Mouse (Mus musculus) spleen, postnatal 10 days (tissue): Measurements from ENCODE around the gene Sept5.

Experiments used
- DNase-seq, 2 experiments: peaks; one replicate each; pipeline ENCODE4 v3.0.0; 2021 to 2022; ENCODE audit warnings: low spot score in 2 of 2

Gene Sept5

DNA sequence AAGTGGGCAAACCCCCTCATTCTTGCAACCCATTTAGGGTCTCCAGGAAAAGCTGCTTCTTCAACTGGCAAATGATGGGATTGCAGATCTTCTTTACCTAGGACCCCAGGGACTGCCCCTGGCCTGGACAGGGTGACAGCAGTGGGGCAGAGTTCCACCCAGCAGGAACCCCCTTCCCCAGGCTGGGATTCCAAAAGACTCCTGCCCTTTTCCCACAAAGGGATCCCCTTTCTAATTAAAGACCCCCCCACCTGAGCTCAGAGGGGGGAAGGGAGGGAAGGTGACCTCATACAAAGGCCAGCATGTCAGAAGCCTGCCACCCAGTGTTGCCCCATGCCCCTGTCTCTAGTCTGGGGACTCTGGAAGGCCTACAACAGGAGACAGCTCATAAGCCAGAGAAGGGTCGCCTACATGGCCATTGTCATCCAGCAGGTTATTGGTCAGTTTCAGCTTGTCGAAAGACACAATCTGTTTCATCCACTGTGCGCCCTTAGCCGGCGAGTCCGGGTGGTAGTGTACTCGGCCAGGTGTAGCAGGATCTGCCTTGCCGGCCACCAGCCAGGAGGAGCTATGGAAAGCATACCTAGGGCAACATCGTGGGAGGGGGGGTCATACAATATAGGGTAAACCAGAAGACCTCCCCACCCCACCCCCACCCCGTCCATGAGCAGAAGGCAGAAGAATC is 45.9 kb downstream of the Sept5 start:
- no peak for DNase-seq

DNA sequence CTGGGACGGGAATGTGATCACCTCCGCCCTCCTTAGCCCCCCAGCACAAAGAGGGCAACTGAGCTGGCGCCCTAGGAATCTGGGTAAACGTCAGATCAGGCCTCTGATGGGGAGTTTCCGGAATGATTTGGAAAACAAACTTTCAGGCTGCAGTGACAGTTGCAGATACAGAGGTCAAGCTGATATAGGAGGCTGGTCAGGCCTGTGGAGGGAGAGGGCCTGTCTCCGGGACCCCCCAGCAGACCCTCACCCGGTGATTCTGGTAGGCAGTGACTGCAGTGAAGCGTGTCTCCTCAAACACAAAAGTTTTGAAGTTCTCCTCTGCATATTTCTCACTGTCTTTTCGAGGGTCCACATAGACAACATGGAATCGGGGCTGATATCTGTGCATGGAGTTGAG is 46.6 kb downstream of the Sept5 start:
- no peak for DNase-seq

DNA sequence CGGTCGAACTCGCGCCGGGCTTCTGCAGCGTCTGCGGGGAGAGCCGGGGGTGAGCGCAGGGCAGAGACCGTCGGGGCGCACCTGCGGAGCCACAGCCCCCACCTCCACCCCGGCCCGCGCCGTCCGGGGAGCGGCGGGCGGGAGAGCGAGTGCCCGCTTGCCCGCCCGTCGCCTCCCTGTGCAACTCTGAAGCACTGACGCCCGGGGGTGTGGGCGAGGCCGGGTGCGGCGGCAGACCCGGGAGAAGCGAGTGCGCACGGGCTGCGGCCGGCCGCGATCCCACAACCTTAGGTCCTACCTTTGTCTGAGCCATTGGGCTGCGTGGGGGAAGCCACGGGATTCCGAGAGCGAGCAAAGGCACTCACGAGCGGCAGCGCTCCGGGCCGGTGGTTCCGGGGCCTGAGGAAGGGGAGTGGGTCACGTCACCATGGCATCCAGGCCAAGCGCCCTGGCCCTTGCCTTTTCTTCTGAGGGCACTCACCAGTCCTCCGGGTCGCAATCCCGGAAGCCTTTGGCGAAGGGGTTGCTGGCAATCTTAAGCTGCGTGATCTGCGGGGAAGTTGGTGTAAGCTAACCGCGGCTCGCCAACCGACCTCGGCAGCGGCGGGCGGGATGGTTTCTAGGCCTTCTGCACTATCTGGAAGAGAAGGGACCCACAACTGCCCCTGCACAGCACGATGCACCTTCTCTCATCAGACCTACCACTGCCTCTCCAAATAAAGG is 47.2 kb downstream of the Sept5 start:
- no peak for DNase-seq

DNA sequence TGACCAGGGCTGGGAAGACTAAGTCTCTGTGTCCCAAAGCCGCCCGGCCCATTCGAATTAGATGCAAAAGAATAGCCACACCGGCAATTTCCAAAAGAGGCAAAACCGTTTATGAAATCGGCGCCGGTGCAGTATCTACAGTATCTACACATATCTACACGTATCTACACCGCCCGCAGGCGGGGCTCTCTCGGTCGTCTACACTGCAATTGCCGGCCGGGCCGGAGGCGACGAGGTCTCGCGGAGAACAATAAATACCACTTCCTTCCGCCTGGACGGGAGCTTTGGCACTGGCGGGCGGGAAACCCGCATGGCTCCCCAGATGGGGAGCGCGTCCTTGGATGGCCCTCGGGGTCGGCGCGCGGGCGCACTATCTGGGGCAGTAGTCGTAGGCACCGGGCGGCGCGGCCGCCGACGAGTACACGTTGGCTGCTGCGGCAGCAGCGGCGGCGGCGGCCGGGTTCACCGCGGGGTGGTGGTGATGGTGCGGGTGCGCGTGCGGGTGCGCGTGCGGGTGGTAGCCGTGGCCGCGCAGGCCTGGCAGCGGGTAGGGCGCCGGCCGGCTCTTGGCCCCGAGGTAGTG is 48.0 kb downstream of the Sept5 start:
- no peak for DNase-seq

DNA sequence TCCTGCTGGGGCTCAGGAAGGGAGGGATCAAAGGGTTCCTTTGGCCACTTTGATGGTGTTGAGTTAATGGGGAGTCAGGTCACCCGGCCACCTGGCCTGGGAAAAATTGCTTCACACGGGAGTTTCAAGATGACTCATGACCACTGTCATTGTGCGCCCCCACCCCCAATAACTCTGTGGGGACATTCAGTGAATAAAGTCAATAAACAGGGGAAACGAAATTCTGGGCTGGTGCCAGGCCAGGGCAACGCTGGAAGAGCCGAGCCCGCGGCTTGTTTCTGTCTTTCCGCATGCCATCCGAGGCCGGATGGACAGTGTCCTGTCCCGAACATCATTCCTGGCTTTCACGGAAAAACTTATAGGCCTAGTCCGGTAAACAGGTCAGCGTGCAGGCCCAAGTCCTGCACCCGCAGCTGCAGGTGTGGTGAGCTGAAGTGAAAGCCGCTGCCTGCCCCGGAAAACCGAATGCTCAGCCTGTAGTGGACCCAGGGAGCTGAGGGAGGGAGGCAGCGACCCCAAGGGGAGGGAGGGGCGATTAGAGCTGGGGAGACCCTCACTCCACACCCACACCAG is 48.6 kb downstream of the Sept5 start:
- no peak for DNase-seq

DNA sequence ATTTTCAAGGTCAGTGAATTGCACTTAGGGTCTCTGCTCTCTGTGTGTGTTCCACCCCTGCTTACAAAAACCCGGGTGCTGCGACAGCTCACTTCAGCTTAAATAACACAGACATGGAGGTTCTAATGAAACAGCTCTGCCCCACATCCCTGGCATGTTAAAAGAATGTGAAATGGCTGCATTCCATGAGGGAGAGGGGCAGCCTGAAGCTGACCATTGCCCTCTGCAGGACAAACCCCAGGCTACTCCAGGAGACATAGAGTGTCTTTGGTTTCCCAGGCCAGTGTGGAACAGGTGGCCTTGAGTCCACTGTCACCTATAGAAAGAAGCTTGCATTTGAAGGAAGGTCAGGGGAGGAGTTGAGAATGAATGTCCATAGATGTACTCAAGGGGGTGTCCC is 49.4 kb downstream of the Sept5 start:
- no peak for DNase-seq

GRCm38 (mm10) chr16:18577599-18578160 is 52.1 kb downstream of the Sept5 start:
- no peak for DNase-seq

- no peak for DNase-seq
These were observed 52.7 kb downstream of the Sept5 start for GRCm38 (mm10) chr16:18577071-18577470.

DNA sequence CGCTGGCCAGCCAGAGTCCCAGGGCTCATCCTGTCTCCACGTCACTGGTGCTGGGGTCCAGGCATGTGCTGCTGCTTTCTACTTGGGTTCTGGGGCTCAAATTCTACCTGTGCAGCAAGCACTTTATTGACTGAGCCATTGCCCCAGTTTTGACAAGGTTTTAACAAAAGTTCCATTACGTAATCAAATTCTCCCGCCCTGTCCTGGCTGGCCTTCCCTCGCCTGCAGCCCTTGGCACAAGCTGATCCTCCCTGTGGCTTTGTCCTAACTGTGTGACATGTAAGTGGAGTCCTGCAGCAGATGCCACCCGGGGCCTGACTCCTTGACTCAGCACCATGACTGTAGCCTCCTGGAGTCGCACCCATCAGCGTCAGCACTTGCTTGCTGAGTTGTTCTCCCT is 55.6 kb downstream of the Sept5 start:
- DNase-seq = no peak
